Mouse (Mus musculus): ENCODE measurements around the gene Cfap43. TPM values are rescaled to one million over a fixed set of nuclear protein-coding genes. Genes with fewer than 3 reads are reported as not detected.

Cfap43 gene
- polyA plus RNA-seq, 1 experiment from 2014 or later = 0.03 TPM

DNA sequence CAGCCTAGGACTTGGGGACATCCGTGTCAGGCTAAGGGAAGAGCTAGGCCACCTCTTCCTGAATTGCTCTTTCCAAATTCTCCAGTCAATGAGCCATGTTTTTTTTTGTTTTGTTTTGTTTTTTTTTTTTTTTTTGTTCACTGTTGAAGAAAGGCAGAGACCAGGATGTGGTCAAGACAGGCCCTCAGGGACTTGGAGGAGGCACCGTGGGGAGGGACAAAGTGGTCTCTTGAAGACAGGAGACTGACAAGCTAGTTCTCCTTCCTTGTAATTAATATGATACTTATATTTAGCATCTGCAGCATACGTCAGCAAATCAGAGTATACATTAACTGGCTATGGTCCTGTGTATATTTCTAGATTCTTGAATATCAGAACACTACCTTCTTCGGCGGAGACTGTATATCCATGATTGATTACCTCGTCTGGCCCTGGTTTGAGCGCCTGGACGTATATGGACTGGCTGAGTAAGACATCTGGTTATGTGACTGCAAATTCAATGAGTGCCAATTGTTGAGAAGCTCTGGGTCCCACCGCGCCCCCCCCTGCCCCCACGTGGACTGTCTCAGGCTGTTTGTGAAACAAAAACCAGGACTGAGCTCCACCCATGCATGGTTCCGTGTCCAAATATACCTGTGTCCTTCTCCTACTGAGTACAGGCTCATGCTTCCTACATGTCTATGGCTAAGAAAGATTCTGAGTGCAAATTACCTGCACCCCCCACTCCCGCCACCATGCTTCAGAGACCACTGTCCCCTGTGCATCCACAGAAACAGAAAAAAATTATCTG is 34.6 kb downstream of the Cfap43 start:
- Histone ChIP-seq H3K9ac (no peak overlapping the region), H3K4me1 (replicated peaks) (no peaks in the 10 kb centered on the region), H3K4me2 (no peak overlapping the region), H3K27me3 (no peaks in the 10 kb centered on the region), H3K36me3 (no peaks in the 10 kb centered on the region), H3K4me3 (replicated peaks) (no peak overlapping the region), H3K9me3 (replicated peaks) (no peaks in the 10 kb centered on the region), H3K27ac (no peak overlapping the region)
- ATAC-seq (ENCODE audit: low read depth) = no peak
- DNase-seq = no peak
- WGBS (ENCODE audit: insufficient replicate concordance) = 63% methylated on average over 13 of the region's 13 CpGs

DNA sequence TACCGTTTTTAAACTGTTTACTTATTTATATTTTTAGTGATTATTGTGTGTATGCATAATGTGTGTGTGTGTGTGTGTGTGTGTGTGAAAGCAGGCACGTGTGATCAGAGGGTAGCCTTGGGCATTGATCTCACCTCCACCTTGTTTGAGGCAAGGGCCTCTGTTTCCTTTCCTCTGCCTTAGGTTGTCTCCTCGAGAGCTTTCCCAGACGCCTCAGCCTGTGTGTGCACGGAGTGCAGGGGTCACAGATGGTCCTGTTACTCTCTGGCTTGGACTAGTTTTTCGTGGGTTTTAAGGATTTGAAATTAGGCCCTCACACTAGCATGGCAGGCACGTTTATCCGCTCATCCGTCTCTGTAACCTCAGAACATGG is 36.2 kb downstream of the Cfap43 start:
- no peak overlapping the region for H3K27ac ChIP-seq
- H3K4me2 ChIP-seq = no peak overlapping the region
- no peaks in the 10 kb centered on the region for H3K9me3 ChIP-seq (replicated peaks)
- no peak overlapping the region for H3K4me3 ChIP-seq (replicated peaks)
- H3K36me3 ChIP-seq = no peaks in the 10 kb centered on the region
- 0 out of 2 replicates have a peak, but pooled peaks cover 3% of the 10 kb centered on the region for H3K27me3 ChIP-seq
- no peaks in the 10 kb centered on the region for H3K4me1 ChIP-seq (replicated peaks)
- H3K9ac ChIP-seq = no peak overlapping the region
- DNase-seq (no peak), ATAC-seq (ENCODE audit: low read depth) (0 out of 2 replicates have a peak, but pooled peaks have one; percentile 5)
- WGBS (ENCODE audit: insufficient replicate concordance) = 47% methylated on average over 9 of the region's 9 CpGs

DNA sequence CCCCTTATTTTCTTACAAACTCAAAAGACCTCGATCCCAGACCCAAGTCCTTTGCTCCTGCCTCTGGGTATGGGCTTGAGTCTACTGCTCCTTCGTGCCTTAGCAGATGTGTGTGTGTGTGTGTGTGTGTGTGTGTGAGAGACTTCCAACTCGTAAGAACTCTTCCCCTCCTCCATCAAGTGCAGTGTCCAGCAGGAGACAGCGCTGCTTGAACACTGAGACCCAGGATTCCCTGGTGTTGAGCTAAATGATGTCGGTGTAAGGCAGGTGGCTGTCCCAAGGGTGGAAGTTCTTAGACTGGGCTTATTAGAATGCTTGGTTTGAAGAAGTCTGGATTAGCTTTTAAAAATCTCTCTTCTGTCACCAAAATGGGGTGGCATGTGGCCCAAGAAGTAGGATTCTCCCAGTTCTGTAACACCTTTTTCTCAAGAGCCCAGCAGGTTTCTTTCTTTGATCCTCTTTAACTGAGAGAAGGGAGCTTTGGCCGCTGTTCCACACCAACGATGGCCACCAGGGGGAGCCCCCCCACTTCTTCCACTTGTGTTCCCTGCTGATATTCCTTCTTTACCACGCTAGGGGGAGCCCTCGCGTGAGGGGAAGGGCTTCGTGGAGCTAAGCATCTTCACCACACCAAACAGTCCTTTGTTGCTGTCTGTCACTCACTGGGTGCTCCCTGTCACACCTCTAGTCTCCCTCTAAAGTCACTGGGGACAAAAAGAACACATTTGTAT is 36.8 kb downstream of the Cfap43 start:
- 18% methylated on average over 11 of the region's 11 CpGs for WGBS (ENCODE audit: insufficient replicate concordance)
- Histone ChIP-seq H3K4me1 (replicated peaks) (no peaks in the 10 kb centered on the region), H3K4me2 (no peak overlapping the region), H3K36me3 (no peaks in the 10 kb centered on the region), H3K9ac (no peak overlapping the region), H3K27ac (no peak overlapping the region), H3K4me3 (replicated peaks) (no peak overlapping the region), H3K9me3 (replicated peaks) (no peaks in the 10 kb centered on the region), H3K27me3 (0 out of 2 replicates have a peak, but pooled peaks cover 3% of the 10 kb centered on the region)
- ATAC-seq (ENCODE audit: low read depth) = peak; percentile 43; the same call in 1 of the 2 replicates
- DNase-seq = peak; percentile 69

DNA sequence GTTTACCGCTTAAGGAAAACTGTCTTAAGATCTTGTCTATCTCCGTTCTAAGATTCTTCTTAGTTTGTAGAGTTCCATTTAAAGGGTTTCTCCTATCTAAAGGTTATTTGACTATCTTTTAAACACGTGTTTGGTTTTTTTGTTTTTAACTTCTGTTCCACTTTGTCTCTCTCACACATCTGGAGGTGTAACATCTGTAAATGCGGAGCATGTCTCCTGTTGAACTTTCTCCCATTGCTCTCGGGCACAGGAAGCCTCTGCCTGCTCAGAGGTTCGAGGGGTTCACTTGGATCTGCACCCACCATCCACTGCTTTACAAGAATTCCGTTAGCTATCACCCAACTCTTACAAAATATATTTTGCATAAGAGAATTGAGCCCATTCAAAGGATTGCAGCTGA is 37.5 kb downstream of the Cfap43 start:
- Histone ChIP-seq H3K36me3 (no peaks in the 10 kb centered on the region), H3K27ac (no peak overlapping the region), H3K9ac (no peak overlapping the region), H3K4me2 (no peak overlapping the region), H3K4me1 (replicated peaks) (no peaks in the 10 kb centered on the region), H3K9me3 (replicated peaks) (no peaks in the 10 kb centered on the region), H3K4me3 (replicated peaks) (no peak overlapping the region), H3K27me3 (0 out of 2 replicates have a peak, but pooled peaks cover 3% of the 10 kb centered on the region)
- no peak for ATAC-seq (ENCODE audit: low read depth)
- no peak for DNase-seq
- 56% methylated on average over 7 of the region's 7 CpGs for WGBS (ENCODE audit: insufficient replicate concordance)

DNA sequence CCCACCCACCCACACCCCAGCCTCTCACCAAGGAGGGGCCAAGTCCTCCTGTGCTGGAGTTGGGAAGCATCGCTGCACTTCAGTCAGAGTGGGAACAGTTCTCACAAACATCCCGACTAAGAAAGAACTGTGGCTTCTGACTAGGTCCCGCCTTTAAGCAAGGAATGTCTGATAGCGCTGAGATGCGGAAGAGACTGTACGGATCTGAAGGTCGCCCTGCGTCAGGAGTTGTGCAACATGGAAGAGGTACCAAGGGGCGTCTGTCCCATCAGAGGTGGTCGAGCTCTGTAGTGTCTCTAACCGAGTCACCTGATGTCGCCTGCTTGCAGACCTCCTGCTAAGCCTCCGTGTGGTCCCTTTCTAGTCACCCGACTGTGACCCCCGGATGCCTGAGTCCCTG is 42.8 kb downstream of the Cfap43 start:
- Histone ChIP-seq H3K4me3 (replicated peaks) (no peak overlapping the region), H3K4me1 (replicated peaks) (no peaks in the 10 kb centered on the region), H3K9me3 (replicated peaks) (no peaks in the 10 kb centered on the region), H3K9ac (no peak overlapping the region), H3K36me3 (no peaks in the 10 kb centered on the region), H3K4me2 (no peak overlapping the region), H3K27me3 (0 out of 2 replicates have a peak, but pooled peaks cover 13% of the 10 kb centered on the region), H3K27ac (no peak overlapping the region)
- ATAC-seq (ENCODE audit: low read depth) (no peak), DNase-seq (no peak)
- 52% methylated on average over 15 of the region's 15 CpGs for WGBS (ENCODE audit: insufficient replicate concordance)

DNA sequence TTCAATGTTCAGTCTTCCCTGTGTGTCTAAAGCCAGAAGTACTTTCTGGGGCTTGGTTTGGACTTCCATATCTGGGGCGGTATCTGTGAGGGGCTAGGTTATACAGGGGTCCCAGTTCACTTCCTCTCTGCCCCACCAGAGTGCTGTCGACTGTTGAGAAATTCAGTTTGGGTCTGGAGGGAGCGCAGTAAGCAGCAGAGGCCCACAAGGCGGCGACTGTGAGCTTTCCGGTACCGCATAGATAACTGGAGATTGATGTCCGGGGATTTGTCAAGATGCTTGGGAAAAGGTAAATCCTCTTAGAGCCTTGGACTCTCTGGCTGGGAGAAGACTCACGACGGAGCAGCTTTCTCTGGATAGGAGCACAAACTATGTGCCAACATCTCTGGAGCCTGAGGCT is 47.6 kb downstream of the Cfap43 start:
- H3K27ac ChIP-seq = no peak overlapping the region
- no peaks in the 10 kb centered on the region for H3K36me3 ChIP-seq
- H3K9me3 ChIP-seq (replicated peaks) = no peaks in the 10 kb centered on the region
- 30% methylated on average over 10 of the region's 10 CpGs for WGBS (ENCODE audit: insufficient replicate concordance)
- H3K4me3 ChIP-seq (replicated peaks) = no peak overlapping the region
- no peaks in the 10 kb centered on the region for H3K4me1 ChIP-seq (replicated peaks)
- H3K27me3 ChIP-seq = 0 out of 2 replicates have a peak, but pooled peaks cover 16% of the 10 kb centered on the region
- H3K4me2 ChIP-seq = no peak overlapping the region
- no peak overlapping the region for H3K9ac ChIP-seq
- DNase-seq (no peak), ATAC-seq (ENCODE audit: low read depth) (no peak)

DNA sequence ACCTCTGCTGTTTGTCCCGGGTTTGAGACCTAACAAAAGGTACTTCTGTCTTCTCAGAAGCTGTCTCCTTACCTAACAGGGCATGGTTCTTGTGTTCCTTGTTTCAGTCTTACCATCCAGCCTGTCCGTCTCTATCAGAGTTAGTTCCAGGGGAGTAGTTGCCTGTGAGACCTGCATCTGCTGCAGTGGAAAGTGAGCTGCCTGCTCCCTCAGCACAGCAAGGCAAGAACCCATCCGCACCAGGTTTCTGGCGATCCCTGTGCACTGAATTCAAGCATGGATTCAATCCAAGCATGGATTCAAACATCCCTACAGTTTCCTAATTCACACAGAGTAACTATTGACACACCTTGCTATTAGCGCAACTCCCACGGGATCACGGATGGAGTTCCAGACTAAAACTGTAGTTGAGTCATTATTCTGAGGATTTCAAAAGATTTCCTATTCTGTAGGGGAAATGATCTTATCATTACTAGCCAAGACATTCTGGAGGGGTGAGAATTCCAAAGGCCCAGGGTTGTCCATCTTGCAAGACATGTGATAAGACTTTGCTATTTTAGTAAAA is 48.9 kb downstream of the Cfap43 start:
- H3K4me1 ChIP-seq (replicated peaks) = peaks cover 4% of the 10 kb centered on the region; the same call in 1 of the 2 replicates
- no peak overlapping the region for H3K4me3 ChIP-seq (replicated peaks)
- ATAC-seq (ENCODE audit: low read depth) (no peak), DNase-seq (no peak)
- H3K27me3 ChIP-seq = 0 out of 2 replicates have a peak, but pooled peaks cover 10% of the 10 kb centered on the region
- H3K9me3 ChIP-seq (replicated peaks) = no peaks in the 10 kb centered on the region
- 64% methylated on average over 7 of the region's 7 CpGs for WGBS (ENCODE audit: insufficient replicate concordance)
- H3K4me2 ChIP-seq = no peak overlapping the region
- no peak overlapping the region for H3K27ac ChIP-seq
- H3K9ac ChIP-seq = no peak overlapping the region
- no peaks in the 10 kb centered on the region for H3K36me3 ChIP-seq

DNA sequence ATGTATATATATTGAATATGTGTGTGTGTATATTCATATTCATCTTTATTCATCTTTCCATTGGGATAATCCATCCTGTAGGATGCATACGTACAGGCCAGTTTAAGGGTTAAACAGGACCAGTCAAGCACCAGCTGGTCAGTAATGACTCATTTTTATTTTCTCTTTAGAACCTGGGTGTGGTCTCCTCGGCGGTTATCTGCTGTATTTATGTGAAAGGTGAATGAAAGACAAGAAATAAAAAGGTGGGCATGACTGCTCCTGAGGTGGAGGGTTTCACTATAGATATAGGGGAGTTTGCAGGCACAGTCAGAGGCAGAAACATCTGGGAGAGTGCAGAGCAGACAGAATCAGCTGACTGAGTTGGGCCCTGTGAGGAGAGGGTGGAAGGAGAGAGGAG is 49.6 kb downstream of the Cfap43 start:
- no peak overlapping the region for H3K9ac ChIP-seq
- 41% methylated on average over 3 of the region's 3 CpGs for WGBS (ENCODE audit: insufficient replicate concordance)
- H3K36me3 ChIP-seq = peaks cover 1% of the 10 kb centered on the region
- H3K9me3 ChIP-seq (replicated peaks) = no peaks in the 10 kb centered on the region
- peaks cover 11% of the 10 kb centered on the region for H3K4me1 ChIP-seq (replicated peaks)
- ATAC-seq (ENCODE audit: low read depth) = no peak
- H3K27ac ChIP-seq = no peak overlapping the region
- H3K4me2 ChIP-seq = no peak overlapping the region
- 0 out of 2 replicates have a peak, but pooled peaks cover 10% of the 10 kb centered on the region for H3K27me3 ChIP-seq
- DNase-seq = no peak
- no peak overlapping the region for H3K4me3 ChIP-seq (replicated peaks)

DNA sequence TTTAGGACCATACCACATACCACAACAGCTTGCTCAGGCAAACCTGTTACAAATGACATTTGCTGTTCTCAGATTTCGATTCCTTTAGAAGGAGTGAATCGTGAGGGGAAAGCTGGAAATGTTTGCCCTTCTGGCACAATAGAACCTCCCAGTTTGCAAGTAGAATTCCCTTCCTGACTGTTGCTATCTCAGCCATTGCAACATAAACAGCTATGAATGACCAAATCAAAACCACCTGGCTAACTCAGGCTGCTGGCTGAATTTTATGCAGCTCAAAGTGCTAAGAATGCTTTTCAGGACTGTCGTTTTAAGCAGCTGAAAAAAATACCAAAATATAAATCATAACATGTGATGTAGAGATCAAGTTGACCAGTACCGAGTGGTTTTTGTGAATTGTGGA is 50.1 kb downstream of the Cfap43 start:
- ATAC-seq (ENCODE audit: low read depth) (no peak), DNase-seq (no peak)
- Histone ChIP-seq H3K36me3 (peaks cover 7% of the 10 kb centered on the region), H3K4me3 (replicated peaks) (no peak overlapping the region), H3K9me3 (replicated peaks) (no peaks in the 10 kb centered on the region), H3K27ac (no peak overlapping the region), H3K27me3 (0 out of 2 replicates have a peak, but pooled peaks cover 10% of the 10 kb centered on the region), H3K9ac (no peak overlapping the region), H3K4me1 (replicated peaks) (peaks cover 11% of the 10 kb centered on the region), H3K4me2 (no peak overlapping the region)
- WGBS (ENCODE audit: insufficient replicate concordance) = 57% methylated on average over 4 of the region's 4 CpGs

DNA sequence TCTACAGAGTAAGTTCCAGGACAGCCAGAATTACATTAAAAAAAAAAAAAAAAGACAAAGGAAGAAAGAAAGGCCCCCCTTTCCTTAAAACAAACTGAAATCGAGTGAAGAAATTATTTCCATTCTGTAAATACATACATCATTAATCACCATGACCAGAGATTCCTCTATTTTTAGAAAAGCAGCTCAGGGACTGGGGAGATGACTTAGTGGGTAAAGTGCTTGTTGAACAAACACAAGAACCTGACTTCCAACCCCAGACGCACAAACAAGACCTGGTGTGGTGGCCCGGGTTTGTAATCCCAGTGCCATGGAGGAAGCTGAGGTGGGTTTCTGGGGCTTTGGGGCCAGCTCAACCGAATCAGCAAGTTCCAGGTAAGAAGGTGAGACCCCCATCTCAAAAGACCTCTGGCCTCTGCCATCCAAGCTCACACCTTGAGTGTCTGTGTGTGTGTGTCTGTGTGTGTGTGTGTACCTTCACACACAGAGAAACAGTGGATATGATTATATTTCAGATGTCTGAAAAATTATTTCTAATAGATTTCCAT is 51.4 kb downstream of the Cfap43 start:
- H3K9me3 ChIP-seq (replicated peaks) = no peaks in the 10 kb centered on the region
- H3K27ac ChIP-seq = no peak overlapping the region
- ATAC-seq (ENCODE audit: low read depth) (no peak), DNase-seq (no peak)
- no peak overlapping the region for H3K4me3 ChIP-seq (replicated peaks)
- no peak overlapping the region for H3K4me2 ChIP-seq
- peaks cover 13% of the 10 kb centered on the region for H3K36me3 ChIP-seq
- WGBS (ENCODE audit: insufficient replicate concordance) = 49% methylated on average over 4 of the region's 4 CpGs
- H3K9ac ChIP-seq = no peak overlapping the region
- peaks cover 11% of the 10 kb centered on the region for H3K4me1 ChIP-seq (replicated peaks)
- H3K27me3 ChIP-seq = 0 out of 2 replicates have a peak, but pooled peaks cover 10% of the 10 kb centered on the region

DNA sequence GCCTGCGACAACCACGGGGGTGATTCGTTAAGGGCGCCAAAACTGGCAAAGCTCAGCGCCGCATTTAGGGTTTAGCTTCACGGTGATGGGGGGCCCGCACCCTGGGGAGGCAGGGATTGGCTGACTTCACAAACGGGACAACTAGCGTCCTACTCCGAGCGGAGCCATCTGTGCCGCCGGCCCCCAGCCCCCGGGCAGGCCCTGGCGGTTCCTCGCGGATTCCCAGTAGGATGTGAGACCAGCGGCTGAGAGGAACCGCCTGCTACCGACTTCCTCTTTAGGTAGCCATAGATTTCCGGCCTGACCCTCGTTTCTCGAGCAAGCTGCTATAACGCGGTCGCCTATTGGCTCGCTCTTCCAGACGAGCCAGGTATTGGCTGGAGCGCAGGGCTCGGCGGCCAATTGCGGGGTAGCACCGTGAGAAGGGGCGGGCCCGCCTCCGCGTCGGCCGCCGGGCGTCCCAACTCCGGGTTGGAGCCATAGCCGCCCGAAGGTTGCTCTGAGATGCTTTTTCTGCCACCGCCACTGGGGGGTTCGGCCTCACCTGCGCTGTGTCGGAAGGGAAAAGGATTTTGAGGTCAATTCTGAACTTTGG is 53.6 kb downstream of the Cfap43 start, which contains the start of gene Gsto2:
Gene Gsto2 (plus strand): TSS at position 182 of the 595 bp plus-strand sequence.
- ATAC-seq (ENCODE audit: low read depth) (peak; percentile 100), DNase-seq (peak; percentile 91)
- H3K4me3 ChIP-seq (replicated peaks) = peak within 1 kb of the TSS; percentile 72
- H3K4me1 ChIP-seq (replicated peaks) = peaks cover 11% of the 10 kb centered on the region
- H3K36me3 ChIP-seq = peaks cover 19% of the 10 kb centered on the region
- under 1% methylated on average over 49 of the region's 49 CpGs for WGBS (ENCODE audit: insufficient replicate concordance)
- peak within 1 kb of the TSS; percentile 77 for H3K9ac ChIP-seq
- 0 out of 2 replicates have a peak, but pooled peaks cover 5% of the 10 kb centered on the region for H3K27me3 ChIP-seq
- no peaks in the 10 kb centered on the region for H3K9me3 ChIP-seq (replicated peaks)
- H3K4me2 ChIP-seq = peak within 1 kb of the TSS; percentile 88
- peak within 1 kb of the TSS; percentile 66 for H3K27ac ChIP-seq

All from liver, embryonic 13.5 days (tissue).